Mouse (Mus musculus) pancreas, adult 10 weeks (tissue): ENCODE measurements around the gene Pank2. TPM values are rescaled to one million over a fixed set of nuclear protein-coding genes. Genes with fewer than 3 reads are reported as not detected.

Experiments used
- polyA plus RNA-seq: library from polyadenylated mRNA; stranded (reverse); fragments of 350-450 nt; fragmentation: Illumina TruSeq; extraction: RNeasy Lipid Tissue Mini Kit (QIAGEN cat#74804); gene quantifications from one replicate; pipeline ENCODE4 v1.2.3, GENCODE M21; 2015; ENCODE audit warnings: low read depth, low replicate concordance; ENCODE audit not compliant: insufficient read depth

Pank2 gene
- 14.5 TPM for polyA plus RNA-seq

GRCm38 (mm10) chr2:131262213-131262672 is at the start of gene Pank2:
Gene Pank2, plus strand, starts transcription at chr2:131262495.

GRCm38 (mm10) chr2:131233307-131234126 is 28.8 kb upstream of the Pank2 start, which contains the start of gene Mavs:
Gene Mavs, plus strand, starts transcription at chr2:131234063.

Other genes starting within 250 kb of the Pank2 start
- gene Gfra4, start 219.4 kb upstream of the Pank2 start, polyA plus RNA-seq: 2.2 TPM
- gene Adam33, start 198.7 kb upstream of the Pank2 start, polyA plus RNA-seq: 28.8 TPM
- 0.44 TPM for gene Siglec1, start 175.7 kb upstream of the Pank2 start, polyA plus RNA-seq
- gene Hspa12b, start 135.2 kb upstream of the Pank2 start, polyA plus RNA-seq: 6.4 TPM
- not detected for gene Gm11037, start 129.0 kb upstream of the Pank2 start, polyA plus RNA-seq
- 3.5 TPM for gene 1700037H04Rik, start 102.4 kb upstream of the Pank2 start, polyA plus RNA-seq
- 14.3 TPM for gene Cenpb, start 82.4 kb upstream of the Pank2 start, polyA plus RNA-seq
- gene Cdc25b, start 75.5 kb upstream of the Pank2 start, polyA plus RNA-seq: 1.2 TPM
- 5.1 TPM for gene Spef1, start 75.2 kb upstream of the Pank2 start, polyA plus RNA-seq
- gene Ap5s1, start 55.4 kb upstream of the Pank2 start, polyA plus RNA-seq: 7.0 TPM
- 7.2 TPM for gene Mavs, start 28.4 kb upstream of the Pank2 start, polyA plus RNA-seq
- 0.52 TPM for gene Rnf24, start 90.4 kb downstream of the Pank2 start, polyA plus RNA-seq
- gene Smox, start 229.0 kb downstream of the Pank2 start, polyA plus RNA-seq: 26.6 TPM